Mouse (Mus musculus): ENCODE results near the gene Tmem51.
A peak's percentile ranks its signal among the peaks of the same experiment; 100 is the strongest.

- no peak for TF ChIP-seq E2F4 (IDR thresholded peaks at IDR 0.05; ENCODE audit: insufficient replicate concordance, low read depth, low read length)
- TF ChIP-seq CTCF (conservative IDR thresholded peaks at IDR 0.05 in 1 of 2, IDR thresholded peaks at IDR 0.05 in 1 of 2; ENCODE audit: low read depth in 2 of 2, low read length in 2 of 2): no peak
- TF ChIP-seq CHD1 (IDR thresholded peaks at IDR 0.05; ENCODE audit: low read depth, low read length): no peak
- TF ChIP-seq EP300 (IDR thresholded peaks at IDR 0.05; ENCODE audit: low read length): 0 out of 2 replicates have a peak, but pooled peaks have one; percentile 41
- TF ChIP-seq NRF1 (IDR thresholded peaks at IDR 0.05; ENCODE audit: low read depth, low read length): no peak
- TF ChIP-seq ZKSCAN1 (IDR thresholded peaks at IDR 0.05; ENCODE audit: borderline replicate concordance, low read depth, low read length): no peak
- TF ChIP-seq UBTF (IDR thresholded peaks at IDR 0.05; ENCODE audit: low read depth, low read length): no peak
- TF ChIP-seq GABPA (IDR thresholded peaks at IDR 0.05; ENCODE audit: insufficient replicate concordance, low read depth, low read length): no peak
- TF ChIP-seq MAFK (IDR thresholded peaks at IDR 0.05; ENCODE audit: insufficient replicate concordance, low read length): no peak
- no peak for TF ChIP-seq PAX5 (IDR thresholded peaks at IDR 0.05; ENCODE audit: low read length)
These were observed 4.2 kb downstream of the Tmem51 start for GRCm38 (mm10) chr4:142079629-142080486.

Data from CH12.LX (cell line).